Mouse (Mus musculus): ENCODE results near the gene Eif2a. TPM values are rescaled to one million over a fixed set of nuclear protein-coding genes. Genes with fewer than 3 reads are reported as not detected.

Gene Eif2a
- total and polyA plus RNA-seq, 3 experiments, result 116 to 241 (median 119) TPM

DNA sequence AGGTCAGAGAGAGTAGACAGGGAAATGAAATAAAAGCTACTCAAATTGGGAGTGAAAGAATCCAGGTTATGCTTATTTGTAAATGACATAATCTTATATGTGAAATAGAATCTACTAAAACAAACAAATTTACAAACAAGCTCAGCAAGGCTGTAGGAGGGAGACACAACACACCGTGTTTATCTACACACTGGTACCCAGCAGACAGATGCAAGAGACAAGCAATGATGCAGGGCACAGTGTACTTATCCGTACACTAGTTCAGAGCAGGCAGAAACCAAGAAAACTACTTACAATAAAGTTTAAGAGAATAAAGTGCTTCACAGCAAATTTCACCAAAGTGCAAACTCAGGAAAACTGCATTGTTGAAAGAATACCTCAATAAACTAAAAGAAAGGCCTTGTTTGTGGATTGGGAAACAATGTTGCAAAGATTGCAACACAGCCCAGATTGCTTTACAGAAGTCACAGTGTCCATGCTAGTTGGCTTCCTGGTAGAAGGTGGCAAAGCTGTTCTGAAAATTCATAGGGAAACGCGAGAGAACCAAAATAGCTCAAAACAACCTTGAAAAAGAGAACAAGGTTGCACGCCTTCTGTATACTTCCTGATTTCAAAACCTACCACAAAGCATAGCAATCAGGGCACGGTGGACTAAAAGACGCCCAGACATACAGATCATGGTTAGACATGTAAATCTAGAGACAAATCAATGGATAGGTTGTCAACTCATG is 17.4 kb upstream of the Eif2a start:
- peak overlapping the region; percentile 68 for H3K9ac ChIP-seq (ENCODE audit: insufficient read depth, low read depth)
- H3K9me3 ChIP-seq (replicated peaks; ENCODE audit: low read length), result no peaks in the 10 kb centered on the region

GRCm38 (mm10) chr3:58511581-58511980 is 14.0 kb upstream of the Eif2a start:
- H3K4me2 ChIP-seq (ENCODE audit: insufficient read depth, low read depth, poor library complexity, severe bottlenecking), result no peak overlapping the region
- peak; percentile 50 for DNase-seq (ENCODE audit: extremely low read depth)
- no peaks in the 10 kb centered on the region for H3K27me3 ChIP-seq (replicated peaks)
- H3K79me2 ChIP-seq (replicated peaks; ENCODE audit: control insufficient read depth, extremely low read depth, insufficient read depth, poor library complexity, severe bottlenecking), result peaks cover 2% of the 10 kb centered on the region; the same call in 1 of the 2 replicates
- dilution Hi-C loops (cut with MboI; ENCODE audit: extremely low pct_ligation_motif_present, extremely low pct_unique_long_range_greater_than_20kb, low sequenced_read_pairs) (no loop called here), in situ Hi-C loops (cut with MboI; ENCODE audit: low pct_ligation_motif_present, low pct_unique_long_range_greater_than_20kb, low sequenced_read_pairs) (loop anchor here (5.0 to 10.0 kb wide), 2 partner anchors 143 to 271 kb away; no protein-coding TSS in a partner anchor)
- no peak overlapping the region for H3K27ac ChIP-seq (ENCODE audit: insufficient read depth, low read depth)
- peaks cover 15 to 81% of the 10 kb centered on the region in 2 experiments for H3K4me1 ChIP-seq (ENCODE audit: control insufficient read depth in 1 of 2, insufficient read depth in 2 of 2)
- TF ChIP-seq GABPA (IDR thresholded peaks at IDR 0.05; ENCODE audit: insufficient replicate concordance, low read depth, low read length) (no peak), SMC3 (IDR thresholded peaks at IDR 0.05; ENCODE audit: low read depth, low read length) (peak; percentile 76), RAD21 (IDR thresholded peaks at IDR 0.05; ENCODE audit: low read depth, low read length) (peak; percentile 91), MEF2A (IDR thresholded peaks at IDR 0.05; ENCODE audit: borderline replicate concordance, low read depth, low read length) (0 out of 2 replicates have a peak, but pooled peaks have one; percentile 46), CTCF (conservative IDR thresholded peaks at IDR 0.05 in 1 of 2, IDR thresholded peaks at IDR 0.05 in 1 of 2; ENCODE audit: low read depth in 2 of 2, low read length in 2 of 2) (peak in 1 of 2 experiments; percentile 86; a peak in 3 of 4 replicates), USF1 (IDR thresholded peaks at IDR 0.05; ENCODE audit: low read depth, low read length) (no peak), RCOR1 (conservative IDR thresholded peaks at IDR 0.05; ENCODE audit: low read depth, low read length) (no peak), MXI1 (IDR thresholded peaks at IDR 0.05; ENCODE audit: low read depth, low read length) (0 out of 2 replicates have a peak, but pooled peaks have one; percentile 28)
- no peaks in the 10 kb centered on the region for H3K9me3 ChIP-seq (replicated peaks; ENCODE audit: low read length)
- no peak overlapping the region for H3K4me3 ChIP-seq (replicated peaks in 1 of 3; ENCODE audit: low read depth in 2 of 3, low read length in 2 of 3, poor library complexity in 1 of 3)
- H3K9ac ChIP-seq (ENCODE audit: insufficient read depth, low read depth), result no peak overlapping the region; the same call in 1 of the 2 replicates
- no peaks in the 10 kb centered on the region for H3K36me3 ChIP-seq (replicated peaks in 1 of 2; ENCODE audit: control insufficient read depth in 1 of 2, insufficient read depth in 1 of 2, low read length in 1 of 2)

More for the DNA sequence above, 17.4 kb upstream of the Eif2a start:
- Histone ChIP-seq H3K36me3 (replicated peaks in 1 of 2; ENCODE audit: control insufficient read depth in 1 of 2, insufficient read depth in 1 of 2, low read length in 1 of 2) (no peaks in the 10 kb centered on the region), H3K79me2 (replicated peaks; ENCODE audit: control insufficient read depth, extremely low read depth, insufficient read depth, poor library complexity, severe bottlenecking) (no peaks in the 10 kb centered on the region), H3K27ac (ENCODE audit: insufficient read depth, low read depth) (peak overlapping the region; percentile 74), H3K4me3 (replicated peaks in 1 of 3; ENCODE audit: low read depth in 2 of 3, low read length in 2 of 3, poor library complexity in 1 of 3) (peak overlapping the region in 1 of 3 experiments; percentile 38), H3K4me1 (ENCODE audit: control insufficient read depth in 1 of 2, insufficient read depth in 2 of 2) (peaks cover 8 to 72% of the 10 kb centered on the region in 2 experiments), H3K4me2 (ENCODE audit: insufficient read depth, low read depth, poor library complexity, severe bottlenecking) (peak overlapping the region; percentile 66; the same call in 1 of the 2 replicates), H3K27me3 (replicated peaks) (no peaks in the 10 kb centered on the region)
- TF ChIP-seq JUND (conservative IDR thresholded peaks at IDR 0.05; ENCODE audit: low read depth, low read length), result no peak
- 0 out of 2 replicates have a peak, but pooled peaks have one; percentile 12 for TF ChIP-seq TCF12 (IDR thresholded peaks at IDR 0.05; ENCODE audit: low read depth, low read length)
- no peak for TF ChIP-seq UBTF (IDR thresholded peaks at IDR 0.05; ENCODE audit: low read depth, low read length)
- no peak for TF ChIP-seq MXI1 (IDR thresholded peaks at IDR 0.05; ENCODE audit: low read depth, low read length)
- no peak for TF ChIP-seq SIN3A (IDR thresholded peaks at IDR 0.05; ENCODE audit: low read length)
- peak; percentile 13; the same call in 1 of the 2 replicates for TF ChIP-seq IRF4 (IDR thresholded peaks at IDR 0.05; ENCODE audit: low read depth, low read length)
- TF ChIP-seq ELF1 (IDR thresholded peaks at IDR 0.05; ENCODE audit: low read depth, low read length), result peak; percentile 70
- TF ChIP-seq CHD2 (IDR thresholded peaks at IDR 0.05; ENCODE audit: low read length), result no peak
- TF ChIP-seq EP300 (IDR thresholded peaks at IDR 0.05; ENCODE audit: low read length), result peak; percentile 64; the same call in 1 of the 2 replicates
- TF ChIP-seq MEF2A (IDR thresholded peaks at IDR 0.05; ENCODE audit: borderline replicate concordance, low read depth, low read length), result peak; percentile 87; the same call in 1 of the 2 replicates
- TF ChIP-seq MYC (IDR thresholded peaks at IDR 0.05; ENCODE audit: low read depth, low read length), result no peak
- no peak for TF ChIP-seq ZKSCAN1 (IDR thresholded peaks at IDR 0.05; ENCODE audit: borderline replicate concordance, low read depth, low read length)
- no peak for TF ChIP-seq NRF1 (IDR thresholded peaks at IDR 0.05; ENCODE audit: low read depth, low read length)
- peak; percentile 61 for TF ChIP-seq BHLHE40 (IDR thresholded peaks at IDR 0.05; ENCODE audit: low read depth, low read length)
- TF ChIP-seq TBP (conservative IDR thresholded peaks at IDR 0.05; ENCODE audit: low read depth, low read length), result 0 out of 2 replicates have a peak, but pooled peaks have one; percentile 29
- no peak; the same call in 1 of the 2 replicates for TF ChIP-seq ETS1 (conservative IDR thresholded peaks at IDR 0.05; ENCODE audit: low read depth, low read length)
- in situ Hi-C loops (cut with MboI; ENCODE audit: low pct_ligation_motif_present, low pct_unique_long_range_greater_than_20kb, low sequenced_read_pairs), result no loop called here
- dilution Hi-C loops (cut with MboI; ENCODE audit: extremely low pct_ligation_motif_present, extremely low pct_unique_long_range_greater_than_20kb, low sequenced_read_pairs), result no loop called here
- DNase-seq (ENCODE audit: extremely low read depth), result peak; percentile 64

Measured in CH12.LX (cell line).